Mouse (Mus musculus) C2C12 (cell line): ENCODE data around the gene Ddx3y. TPM values are rescaled to one million over a fixed set of nuclear protein-coding genes. Genes with fewer than 3 reads are reported as not detected.

ENCODE experiments used
- H3K27me3 ChIP-seq: one replicate; pipeline ENCODE4 v1.6.1; 2011; ENCODE audit not compliant: control insufficient read depth, insufficient read depth, insufficient read length
- H3K36me3 ChIP-seq: one replicate; pipeline ENCODE4 v1.6.1; 2011; ENCODE audit not compliant: control insufficient read depth, insufficient read depth
- H3K4me3 ChIP-seq: one replicate; pipeline ENCODE4 v1.5.1; 2011; ENCODE audit warnings: mild to moderate bottlenecking, control low read depth; ENCODE audit not compliant: poor library complexity, insufficient read depth, severe bottlenecking
- H3K79me2 ChIP-seq: one replicate; pipeline ENCODE4 v1.6.1; 2011; ENCODE audit not compliant: control insufficient read depth, insufficient read depth
- H3K79me3 ChIP-seq: one replicate; pipeline ENCODE4 v1.6.1; 2011; ENCODE audit warnings: low read depth, control low read depth
- H3ac ChIP-seq: one replicate; pipeline ENCODE3; 2011; ENCODE audit warnings: low read depth; ENCODE audit not compliant: control insufficient read depth, insufficient read length
- CEBPB ChIP-seq: IDR thresholded peaks from one replicate; pipeline ENCODE4 v1.6.1; 2011; ENCODE audit warnings: low read depth, mild to moderate bottlenecking, control low read depth, moderate library complexity
- CTCF ChIP-seq: IDR thresholded peaks from one replicate; pipeline ENCODE4 v1.5.1; 2011; ENCODE audit not compliant: control insufficient read depth, insufficient read depth, insufficient read length
- FOSL1 ChIP-seq: IDR thresholded peaks from one replicate; pipeline ENCODE4 v1.8.0; 2011; ENCODE audit warnings: mild to moderate bottlenecking, low read length; ENCODE audit not compliant: poor library complexity, insufficient read depth, severe bottlenecking
- MAX ChIP-seq: IDR thresholded peaks from one replicate; pipeline ENCODE4 v1.6.1; 2011; ENCODE audit warnings: mild to moderate bottlenecking, control low read depth
- MYOD1 ChIP-seq: IDR thresholded peaks from one replicate; pipeline ENCODE4 v1.6.1; 2011; ENCODE audit warnings: low read depth; ENCODE audit not compliant: control insufficient read depth, insufficient read length
- MYOG ChIP-seq: IDR thresholded peaks from one replicate; pipeline ENCODE4 v1.6.1; 2011; ENCODE audit not compliant: control insufficient read depth, insufficient read length; ENCODE audit errors: extremely low read depth
- USF1 ChIP-seq: IDR thresholded peaks from one replicate; pipeline ENCODE4 v1.6.1; 2011; ENCODE audit warnings: low read depth, mild to moderate bottlenecking, control low read depth, moderate library complexity
- polyA plus RNA-seq: library from polyadenylated mRNA; unstranded; fragments of >200 nt; fragmentation: generic; extraction: Trizol; gene quantifications from one replicate; pipeline ENCODE4 v1.2.1, GENCODE M21; 2012; ENCODE audit warnings: missing spikeins

Gene Ddx3y
- polyA plus RNA-seq, 1 experiment, result not detected

GRCm38 (mm10) chrY:1244421-1244820 lies 42.0 kb downstream of the Ddx3y start:
- Histone ChIP-seq H3K36me3 (no peaks in the 10 kb centered on the region), H3K27me3 (no peaks in the 10 kb centered on the region), H3ac (no peak overlapping the region), H3K79me2 (no peaks in the 10 kb centered on the region), H3K4me3 (no peak overlapping the region), H3K79me3 (no peaks in the 10 kb centered on the region)
- TF ChIP-seq CTCF (no peak), MYOG (no peak)

GRCm38 (mm10) chrY:1220001-1220400 lies 66.4 kb downstream of the Ddx3y start:
- no peak overlapping the region for H3ac ChIP-seq
- no peak overlapping the region for H3K4me3 ChIP-seq
- H3K79me2 ChIP-seq, result no peaks in the 10 kb centered on the region
- no peak for TF ChIP-seq FOSL1
- no peak for TF ChIP-seq MYOG
- no peak for TF ChIP-seq USF1
- TF ChIP-seq CTCF, result no peak
- no peak for TF ChIP-seq MYOD1
- TF ChIP-seq MAX, result no peak
- no peak for TF ChIP-seq CEBPB
- no peaks in the 10 kb centered on the region for H3K27me3 ChIP-seq
- H3K79me3 ChIP-seq, result no peaks in the 10 kb centered on the region
- H3K36me3 ChIP-seq, result no peaks in the 10 kb centered on the region

Other genes starting within 250 kb of the Ddx3y start
- gene Uty, start 40.9 kb downstream of the Ddx3y start, polyA plus RNA-seq, result not detected
- gene Usp9y, start 173.2 kb upstream of the Ddx3y start, polyA plus RNA-seq, result not detected